Mouse (Mus musculus) lung, adult 2 months (tissue): ENCODE data around the gene Dhdh. TPM values are rescaled to one million over a fixed set of nuclear protein-coding genes. Genes with fewer than 3 reads are reported as not detected.
A peak's percentile ranks its signal among the peaks of the same experiment; 100 is the strongest.

Experiments used
- DNase-seq: peaks from one replicate; pipeline ENCODE4 v3.0.0; 2022
- H3K4me1 ChIP-seq: fragments of 200-500 bp; 2 replicates; pipeline ENCODE4 v1.6.1; 2011; ENCODE audit warnings: low read length; ENCODE audit not compliant: control insufficient read depth, insufficient read depth
- H3K4me3 ChIP-seq: fragments of 200-500 bp; replicated peaks from 2 replicates; pipeline ENCODE3; 2011; ENCODE audit warnings: low read depth, mild to moderate bottlenecking, control low read depth, low read length; ENCODE audit errors: extremely low read depth
- CTCF ChIP-seq: fragments of 200-500 bp; IDR thresholded peaks from 2 replicates; pipeline ENCODE4 v1.5.1; 2011; ENCODE audit warnings: mild to moderate bottlenecking, low read length, control low read depth; ENCODE audit not compliant: insufficient read depth
- POLR2A ChIP-seq: fragments of 200-500 bp; IDR thresholded peaks from 2 replicates; pipeline ENCODE4 v1.6.1; 2011; ENCODE audit warnings: low read depth, mild to moderate bottlenecking, control low read depth, low read length, borderline replicate concordance; ENCODE audit errors: extremely low read depth
- WGBS: fragments of 180-500 bp; shearing (Covaris S2); methylation state at CpG from one replicate; pipeline ENCODE4 v1.1.7; 2018; 5-methylcytosine and 5-hydroxymethylcytosine counted together
- polyA plus RNA-seq: library from polyadenylated mRNA; depleted of rRNA; stranded (reverse); fragments of >200 nt; gene quantifications from 2 replicates; pipeline ENCODE4 v1.2.3, GENCODE M21; 2012

Dhdh gene
- polyA plus RNA-seq, 1 experiment, result 5.4 TPM

GRCm38 (mm10) chr7:45515436-45515835, 26.8 kb upstream of the Dhdh start:
- 45% methylated on average over 16 of the region's 16 CpGs for WGBS
- Histone ChIP-seq H3K4me1 (no peaks in the 10 kb centered on the region), H3K4me3 (no peak overlapping the region)
- TF ChIP-seq POLR2A, result no peak
- TF ChIP-seq CTCF, result no peak
- DNase-seq, result no peak

DNA sequence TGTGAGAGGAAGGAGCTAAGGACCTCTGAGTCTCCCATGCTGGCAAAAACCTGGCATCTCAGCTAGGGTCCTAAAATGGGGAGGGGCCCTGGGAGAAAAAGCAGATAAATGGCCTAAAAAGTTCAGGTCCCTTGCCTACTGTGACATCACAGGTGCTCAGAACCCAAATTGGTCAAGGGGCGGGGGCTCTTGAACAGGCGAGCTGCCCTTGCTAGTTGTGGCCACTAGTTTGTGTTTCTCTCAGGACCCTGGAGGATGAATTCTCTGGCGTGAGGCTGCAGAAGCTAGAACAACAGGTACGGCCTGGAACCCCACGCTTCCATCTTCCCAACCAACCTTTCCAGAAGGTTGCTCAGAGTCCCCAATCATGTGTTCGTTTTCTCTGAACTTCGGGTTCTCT, 25.8 kb upstream of the Dhdh start:
- WGBS, result 79% methylated on average over 7 of the region's 7 CpGs
- no peak for DNase-seq
- no peak for TF ChIP-seq CTCF
- TF ChIP-seq POLR2A, result no peak
- H3K4me3 ChIP-seq, result no peak overlapping the region
- H3K4me1 ChIP-seq, result peaks cover 2% of the 10 kb centered on the region; the same call in 1 of the 2 replicates

- peak; percentile 69; the same call in 1 of the 2 replicates for TF ChIP-seq POLR2A
- TF ChIP-seq CTCF, result no peak
- peaks cover 11% of the 10 kb centered on the region for H3K4me1 ChIP-seq
- H3K4me3 ChIP-seq, result peak within 1 kb of the TSS; percentile 94
- under 1% methylated on average over 44 of the region's 44 CpGs for WGBS
- peak; percentile 93 for DNase-seq
Measured at GRCm38 (mm10) chr7:45509912-45510787, 21.5 kb upstream of the Dhdh start, which contains the start of gene Nucb1. Gene Nucb1, minus strand, starts transcription at chr7:45510406.

DNA sequence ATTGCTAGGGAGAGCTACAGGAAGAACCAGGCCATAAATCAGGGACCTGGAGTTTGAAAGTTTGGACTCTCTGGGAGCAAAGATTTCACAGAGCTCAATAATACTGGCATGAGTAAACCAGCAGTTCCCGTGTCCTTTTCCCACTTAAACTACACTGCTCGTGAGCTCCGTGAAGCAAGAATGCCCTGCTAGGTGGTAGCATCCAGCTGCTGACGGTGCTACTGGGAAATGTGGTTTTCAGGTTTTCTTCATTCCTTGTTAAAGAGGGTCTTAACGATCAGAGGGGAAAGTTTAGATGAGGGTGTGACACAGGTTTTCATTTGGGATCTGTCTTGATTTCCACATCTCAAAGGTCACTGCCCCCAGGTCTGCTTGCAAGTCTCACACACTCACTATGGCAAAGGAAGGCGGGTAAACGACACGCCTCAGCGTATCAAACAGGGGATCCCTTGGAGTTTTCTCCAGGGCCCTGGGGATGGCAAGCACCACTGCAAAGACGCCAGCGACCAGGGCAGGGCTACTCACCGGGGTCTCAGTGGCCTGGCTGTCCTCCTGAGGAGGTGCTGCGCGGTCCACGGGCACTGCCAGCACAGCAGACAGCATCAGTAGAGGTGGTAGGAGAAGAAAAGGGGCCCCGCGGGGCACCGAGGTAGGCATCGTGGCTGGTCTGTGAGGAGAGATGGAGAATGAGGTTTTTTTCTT, 20.7 kb upstream of the Dhdh start:
- H3K4me1 ChIP-seq, result peaks cover 11% of the 10 kb centered on the region
- 19% methylated on average over 19 of the region's 19 CpGs for WGBS
- peak overlapping the region; percentile 94 for H3K4me3 ChIP-seq
- no peak for DNase-seq
- TF ChIP-seq POLR2A (no peak), CTCF (no peak)

DNA sequence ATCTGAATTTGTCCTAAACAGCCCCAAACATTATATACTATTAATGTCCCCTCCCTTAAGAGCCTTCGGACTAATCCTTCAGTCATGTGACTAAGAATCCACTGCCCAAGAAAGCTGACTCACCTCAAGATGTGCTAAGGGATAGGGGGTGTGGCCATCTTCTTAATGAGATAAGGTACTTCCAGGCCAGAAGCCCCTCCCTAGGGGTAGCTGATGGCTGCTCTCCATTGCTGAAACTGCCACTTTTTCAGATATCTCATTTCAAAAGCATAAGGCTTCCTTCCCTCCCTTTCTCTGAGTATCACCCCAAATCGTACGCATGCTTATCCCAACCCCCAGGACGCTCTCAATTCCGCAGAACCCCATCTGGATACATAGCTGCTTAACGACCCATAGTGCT, 20.0 kb upstream of the Dhdh start:
- Histone ChIP-seq H3K4me3 (no peak overlapping the region), H3K4me1 (peaks cover 11% of the 10 kb centered on the region)
- DNase-seq, result no peak
- TF ChIP-seq CTCF, result no peak
- TF ChIP-seq POLR2A, result no peak
- 79% methylated on average over 6 of the region's 6 CpGs for WGBS

DNA sequence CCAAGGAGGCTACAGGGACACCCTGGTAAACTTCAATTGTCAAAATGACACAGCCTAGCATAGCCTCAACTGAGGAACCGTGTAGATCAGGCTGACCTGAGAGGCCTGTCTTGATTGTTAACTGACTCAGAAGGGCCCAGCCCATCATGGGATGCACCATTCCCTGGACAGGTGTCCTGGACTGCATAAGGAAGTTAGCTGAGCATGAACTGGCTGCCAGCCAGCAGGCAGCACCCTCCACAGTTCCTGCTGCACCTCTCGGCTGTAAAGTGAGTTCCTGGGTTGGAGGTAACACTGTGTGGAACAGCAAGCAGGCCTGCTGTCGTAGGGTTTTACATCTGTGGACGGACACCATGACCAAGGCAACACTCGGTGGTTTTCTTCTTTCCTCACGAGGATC, 19.0 kb upstream of the Dhdh start:
- no peak for DNase-seq
- TF ChIP-seq CTCF (no peak), POLR2A (no peak)
- 74% methylated on average over 6 of the region's 6 CpGs for WGBS
- Histone ChIP-seq H3K4me1 (peaks cover 11% of the 10 kb centered on the region), H3K4me3 (no peak overlapping the region)

DNA sequence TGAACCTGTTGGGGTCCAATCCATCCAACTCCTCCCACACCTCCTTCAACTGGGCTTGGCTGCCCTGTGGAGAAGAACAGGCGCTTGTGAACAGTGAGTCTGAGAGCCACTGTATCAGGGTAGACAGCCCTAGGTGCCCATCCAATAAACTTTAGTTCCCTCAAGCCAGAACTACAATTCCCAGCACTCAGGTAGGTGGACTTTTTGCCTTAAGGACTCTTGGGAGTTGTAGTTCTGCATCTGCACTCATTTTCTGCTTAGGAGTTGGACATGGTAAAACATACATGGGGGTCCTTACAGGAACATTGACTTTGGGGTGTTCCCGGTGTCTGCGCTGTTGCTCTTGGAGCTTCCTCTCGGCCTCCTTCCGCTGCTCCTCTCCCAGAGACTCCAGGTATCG, 9.8 kb upstream of the Dhdh start:
- 95% methylated on average over 6 of the region's 6 CpGs for WGBS
- no peak for DNase-seq
- Histone ChIP-seq H3K4me3 (no peak overlapping the region), H3K4me1 (no peaks in the 10 kb centered on the region)
- TF ChIP-seq POLR2A (no peak), CTCF (no peak)

DNA sequence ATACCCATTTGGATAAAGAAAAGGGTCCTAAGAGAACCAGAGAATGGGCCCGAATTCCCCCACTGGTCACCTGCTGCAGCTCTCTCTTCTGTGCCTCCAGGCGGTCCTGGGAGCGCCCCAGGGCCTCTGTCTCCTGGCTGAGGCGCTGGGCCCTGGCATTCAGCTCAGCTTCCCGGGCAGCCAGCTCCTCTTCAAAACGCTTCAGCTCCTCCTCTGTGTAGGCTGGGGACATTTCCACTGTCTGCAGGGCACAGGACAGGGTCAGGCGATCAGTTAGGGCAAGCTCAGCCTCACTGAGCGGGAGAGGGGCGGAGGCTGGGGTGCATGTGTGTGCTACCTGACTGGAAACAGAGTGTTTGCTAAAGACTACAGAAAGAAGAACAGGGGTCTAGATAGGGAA, 5.9 kb upstream of the Dhdh start:
- 83% methylated on average over 9 of the region's 9 CpGs for WGBS
- no peak for DNase-seq
- H3K4me1 ChIP-seq, result peaks cover 3% of the 10 kb centered on the region; the same call in 1 of the 2 replicates

GRCm38 (mm10) chr7:45492951-45493350, 4.3 kb upstream of the Dhdh start:
- no peak overlapping the region for H3K4me3 ChIP-seq
- TF ChIP-seq CTCF (no peak), POLR2A (no peak)
- WGBS, result 68% methylated on average over 5 of the region's 5 CpGs
- DNase-seq, result no peak
- peaks cover 3% of the 10 kb centered on the region; the same call in 1 of the 2 replicates for H3K4me1 ChIP-seq

More for the DNA sequence above, 5.9 kb upstream of the Dhdh start:
- TF ChIP-seq CTCF (no peak), POLR2A (no peak)
- no peak overlapping the region for H3K4me3 ChIP-seq

- H3K4me1 ChIP-seq, result peaks cover 3% of the 10 kb centered on the region; the same call in 1 of the 2 replicates
- WGBS, result 92% methylated on average over 8 of the region's 8 CpGs
- TF ChIP-seq POLR2A (no peak), CTCF (no peak)
- DNase-seq, result no peak
- H3K4me3 ChIP-seq, result no peak overlapping the region
Measured at GRCm38 (mm10) chr7:45492225-45492844, 3.7 kb upstream of the Dhdh start.
